Mouse (Mus musculus): ENCODE data around the gene Casc1. TPM values are rescaled to one million over a fixed set of nuclear protein-coding genes. Genes with fewer than 3 reads are reported as not detected.

Gene Casc1
- total RNA-seq, 2 experiments from 2014 or later: 1.1 to 1.4 TPM

DNA sequence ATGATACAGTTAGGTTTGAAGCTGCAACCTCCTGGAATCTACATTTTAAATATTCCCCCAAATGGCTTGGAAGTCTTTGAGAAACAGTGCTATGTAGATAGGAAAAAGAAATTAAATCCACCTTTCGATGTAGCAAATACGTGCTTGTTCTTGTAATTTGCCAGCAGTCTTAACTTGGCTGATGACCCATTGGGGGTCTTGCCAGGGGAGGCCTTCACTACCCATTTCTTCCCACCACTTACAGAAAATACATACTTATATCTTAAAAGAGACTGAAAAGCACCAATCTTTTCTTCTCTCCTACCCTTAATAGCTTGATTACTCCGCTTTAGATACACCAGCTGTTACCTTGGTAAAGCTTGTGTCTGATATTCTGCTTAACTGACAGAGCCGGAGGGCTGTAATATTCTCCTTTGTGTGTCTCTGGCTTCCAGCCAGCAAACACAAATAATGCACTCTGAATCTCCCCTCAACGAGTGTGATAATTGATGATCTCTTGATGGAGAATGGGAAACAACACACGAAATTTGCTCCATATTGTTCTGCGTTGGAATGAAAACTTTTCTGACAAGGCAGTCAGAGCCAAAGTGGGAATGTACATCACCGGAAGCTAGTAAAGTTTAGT is 637 bp downstream of the Casc1 start:
- intact Hi-C loops (cut with DNase I): no loop called here
- no peak for DNase-seq

DNA sequence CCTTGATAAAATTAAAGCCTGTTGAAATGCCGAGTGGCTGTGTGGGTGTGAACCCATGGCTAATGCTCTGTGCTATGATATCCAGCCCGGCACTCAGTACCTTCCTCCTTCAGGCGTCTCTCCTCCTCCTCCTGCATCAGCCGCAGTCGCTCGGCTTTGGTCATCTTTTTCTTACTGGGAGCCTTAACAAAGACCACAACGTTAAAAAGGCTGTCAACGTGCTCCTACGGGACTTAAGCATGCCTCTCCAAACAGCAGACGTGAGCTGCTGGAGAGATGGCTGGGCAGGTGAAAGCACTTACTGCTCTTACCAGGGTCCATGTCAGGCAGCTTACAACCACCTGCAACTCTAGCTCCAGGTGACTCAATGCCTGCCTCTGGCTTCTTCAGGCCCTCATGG is 5.7 kb downstream of the Casc1 start:
- no peak for DNase-seq
- intact Hi-C loops (cut with DNase I): no loop called here

DNA sequence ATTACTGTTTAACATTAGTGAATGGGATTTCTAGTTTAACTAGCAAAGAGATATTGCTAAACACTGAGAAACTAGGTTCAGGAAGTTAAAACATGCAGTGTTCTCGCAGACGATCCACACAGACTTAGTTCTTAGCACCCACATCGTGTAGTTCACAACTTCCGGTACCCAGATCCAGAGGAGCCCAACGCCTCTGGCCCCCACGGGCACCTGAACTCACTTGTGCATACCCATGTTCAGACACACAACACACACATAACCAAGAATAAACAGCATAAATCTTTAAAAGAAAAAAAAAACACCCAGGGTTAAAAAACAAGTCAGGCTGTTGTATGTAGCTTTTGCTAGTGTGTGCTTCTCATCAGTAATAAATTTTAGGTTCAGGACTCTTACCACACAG is 6.4 kb downstream of the Casc1 start:
- intact Hi-C loops (cut with DNase I): no loop called here
- DNase-seq: no peak

DNA sequence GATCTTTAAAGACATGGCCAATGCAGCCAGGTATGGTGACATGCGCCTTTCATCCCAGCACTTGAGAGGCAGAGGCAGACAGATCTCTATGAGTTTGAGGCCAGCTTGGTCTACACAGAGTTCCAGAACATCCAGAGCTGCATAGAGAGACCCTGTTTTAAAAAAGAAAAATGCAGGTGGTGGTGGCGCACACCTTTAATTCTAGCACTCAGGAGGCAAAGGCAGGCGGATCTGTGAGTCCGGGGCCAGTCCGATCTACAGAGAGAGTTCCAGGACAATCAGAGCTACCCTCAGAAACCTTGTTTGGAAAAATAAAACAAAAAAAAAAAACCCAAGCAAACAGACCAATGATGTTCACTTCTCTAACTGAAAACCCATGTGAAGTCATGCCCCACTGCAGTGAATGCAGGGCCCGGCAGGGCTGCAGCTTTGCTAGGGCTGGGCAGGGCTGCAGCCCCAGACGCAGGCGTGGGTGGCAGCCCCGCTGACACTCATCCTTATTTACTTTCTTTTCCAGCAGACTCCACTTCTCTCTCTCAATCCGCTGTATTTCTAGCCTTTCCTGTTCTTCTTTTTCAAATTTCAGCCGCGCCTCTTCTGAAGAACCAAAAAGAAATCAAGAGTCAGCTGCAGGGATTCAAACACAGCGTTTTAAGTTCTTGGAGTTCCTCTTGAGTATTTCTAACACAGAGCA is 8.2 kb downstream of the Casc1 start:
- DNase-seq: no peak
- intact Hi-C loops (cut with DNase I): no loop called here

DNA sequence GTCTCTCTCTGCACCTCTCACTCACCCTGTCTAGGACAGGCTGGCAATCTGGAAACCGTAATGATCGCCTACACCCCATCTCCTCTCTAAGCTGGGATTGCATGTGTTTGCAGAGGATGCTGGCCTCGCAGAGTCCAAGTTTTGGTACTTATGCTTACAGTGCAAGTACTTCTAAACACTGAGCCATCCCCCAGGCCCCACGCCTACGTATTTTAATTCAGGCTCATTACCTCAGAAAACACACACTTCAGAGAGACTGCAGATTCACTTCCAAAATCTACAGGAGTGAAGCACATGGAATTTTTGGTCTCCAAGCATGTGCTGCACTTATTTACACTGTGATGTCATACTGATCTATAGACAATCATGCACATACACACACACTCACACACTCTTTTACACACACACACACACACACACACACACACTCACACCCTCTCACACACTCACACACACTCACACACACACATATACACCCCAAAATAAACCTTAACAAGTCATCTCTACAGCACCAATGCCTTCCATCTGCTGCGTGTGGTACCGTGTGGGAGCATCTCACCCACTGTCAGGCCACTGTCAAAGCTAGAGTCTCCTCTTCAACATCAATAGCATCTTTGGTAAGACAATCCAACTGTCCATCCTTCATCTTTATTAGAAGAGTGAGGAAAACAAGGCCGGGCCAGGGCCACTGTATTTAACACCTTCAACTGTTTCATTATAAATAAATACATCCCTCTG is 12.7 kb downstream of the Casc1 start:
- intact Hi-C loops (cut with DNase I): no loop called here
- no peak for DNase-seq

DNA sequence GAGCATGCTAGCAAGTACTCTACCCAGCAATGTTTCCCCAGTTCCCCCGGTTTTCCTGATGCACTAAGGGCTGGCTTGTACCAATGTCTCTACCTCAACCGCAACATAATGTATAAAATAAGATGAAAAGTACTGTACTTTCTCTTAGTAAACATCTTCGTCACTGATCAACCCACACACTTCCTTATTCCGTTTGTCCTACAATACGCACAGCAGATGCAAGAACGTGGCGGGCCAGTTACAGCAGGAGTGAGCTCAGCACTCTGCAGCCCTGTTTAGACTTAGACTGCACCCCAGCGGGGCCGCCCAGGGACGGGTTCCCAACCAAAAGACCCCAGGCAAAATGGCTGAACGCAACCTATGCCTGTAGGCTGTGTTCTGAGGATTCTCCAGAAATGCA is 17.4 kb downstream of the Casc1 start:
- intact Hi-C loops (cut with DNase I): no loop called here
- DNase-seq: no peak

DNA sequence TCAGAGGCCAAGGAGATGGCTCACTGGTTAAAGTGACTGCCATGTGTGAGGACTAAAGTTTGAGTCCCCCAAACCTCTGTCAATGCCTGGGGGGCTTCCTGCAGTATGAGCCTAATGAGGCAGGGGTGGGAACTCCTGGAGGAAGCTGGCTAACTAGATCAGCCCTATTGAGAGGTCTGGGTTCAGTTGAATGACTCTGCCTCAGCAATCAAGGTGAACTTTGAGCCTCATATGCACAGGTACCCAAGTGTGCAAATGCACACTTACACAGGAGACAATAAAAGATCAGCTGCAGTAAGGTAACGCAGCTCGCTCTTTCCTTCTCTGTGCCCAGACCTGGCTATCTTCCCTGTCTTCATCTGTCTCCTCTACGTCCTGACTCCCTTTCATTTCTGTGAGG is 17.8 kb downstream of the Casc1 start:
- intact Hi-C loops (cut with DNase I): no loop called here
- DNase-seq: no peak

DNA sequence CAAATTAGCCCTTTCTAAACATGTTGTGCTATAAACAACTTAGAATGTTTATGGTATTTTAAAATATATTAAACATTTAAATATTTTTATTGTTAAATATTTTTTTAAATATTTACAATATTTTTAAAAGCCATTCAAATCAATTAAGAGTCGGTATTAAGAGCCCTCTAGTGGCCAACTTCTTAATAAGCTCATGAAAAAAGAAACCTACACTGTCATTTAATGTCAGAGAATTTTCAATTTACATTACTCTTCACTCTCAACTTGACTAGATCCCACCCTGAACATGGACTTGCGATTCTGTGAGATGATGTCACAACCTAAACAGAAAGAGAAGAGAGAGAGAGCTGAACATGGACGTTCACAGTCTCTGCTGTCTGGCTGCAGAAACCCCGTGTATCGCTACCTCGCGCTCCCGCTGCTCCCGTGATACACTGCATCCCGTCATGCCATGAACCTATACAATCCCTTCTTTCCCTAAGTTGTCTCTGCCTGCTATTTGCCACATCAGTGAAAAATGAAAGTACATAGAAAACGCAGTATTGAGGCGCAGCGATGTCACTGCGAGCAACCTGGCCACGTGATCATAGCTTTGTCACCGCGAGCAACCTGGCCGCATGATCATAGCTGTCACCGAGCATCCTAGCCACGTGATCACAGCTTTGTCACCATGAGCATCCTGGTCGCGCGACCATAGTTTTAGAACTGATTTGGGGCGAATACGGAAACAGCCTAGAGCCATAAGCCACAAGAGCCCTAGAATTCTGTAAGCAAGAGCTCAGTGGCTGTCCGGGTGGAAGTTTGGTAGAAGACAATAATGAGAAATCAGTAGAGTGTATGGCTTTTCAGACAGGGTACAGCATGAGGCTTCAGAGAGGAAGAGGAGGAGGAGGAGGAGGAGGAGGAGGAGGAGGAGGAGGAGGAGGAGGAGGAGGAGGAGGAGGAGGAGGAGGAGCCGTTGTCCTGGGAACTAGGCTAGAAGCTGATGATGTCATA is 23.4 kb downstream of the Casc1 start:
- intact Hi-C loops (cut with DNase I): loop anchor here (1.0 to 2.0 kb wide), 2 partner anchors 99 to 155 kb away; no protein-coding TSS in a partner anchor
- peak; percentile 18 to 24 for DNase-seq

DNA sequence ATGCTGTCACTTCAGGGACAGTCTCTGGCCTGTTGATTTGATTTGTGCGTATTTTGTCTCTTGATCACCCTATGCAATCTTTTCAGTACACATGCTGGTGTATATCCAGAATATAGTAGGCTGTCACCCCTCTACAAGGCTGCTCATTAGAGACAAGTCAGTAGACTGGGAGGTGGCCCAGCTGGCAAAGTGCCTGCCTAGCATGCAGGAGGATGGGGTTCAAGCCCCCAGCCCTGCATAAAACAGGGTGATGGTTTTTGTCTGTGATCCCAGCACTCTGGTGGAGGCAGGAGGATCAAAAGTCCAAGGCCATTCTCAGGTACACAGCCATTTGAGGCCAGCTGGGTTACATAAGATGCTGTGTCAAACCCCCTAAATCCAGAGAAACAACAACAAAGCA is 24.7 kb downstream of the Casc1 start:
- DNase-seq: no peak
- intact Hi-C loops (cut with DNase I): loop anchor here (2.0 kb wide), 1 partner anchor 157 kb away; no protein-coding TSS in a partner anchor

DNA sequence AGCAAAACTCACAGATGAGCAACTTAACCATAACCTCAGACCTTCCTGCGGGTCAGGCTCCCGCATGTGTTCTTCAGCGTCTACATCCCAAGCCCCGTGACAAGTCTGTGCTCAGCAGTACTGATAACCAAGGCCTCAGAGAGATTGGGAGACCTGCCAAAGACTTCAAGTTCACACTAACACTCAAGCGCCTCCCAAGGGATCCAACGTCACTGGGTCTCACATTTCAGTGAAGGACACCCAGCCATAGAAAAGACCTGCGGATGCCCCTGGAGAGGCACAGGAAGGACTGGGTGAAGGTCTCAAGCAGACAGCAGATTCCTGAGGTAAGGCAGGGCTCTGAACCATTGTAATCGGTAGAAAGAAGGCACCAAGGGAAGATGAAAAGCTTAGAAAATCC is 28.8 kb downstream of the Casc1 start:
- intact Hi-C loops (cut with DNase I): loop anchor here (5.0 kb wide), 1 partner anchor 60 kb away; no protein-coding TSS in a partner anchor
- peak; percentile 55 to 57 for DNase-seq

DNA sequence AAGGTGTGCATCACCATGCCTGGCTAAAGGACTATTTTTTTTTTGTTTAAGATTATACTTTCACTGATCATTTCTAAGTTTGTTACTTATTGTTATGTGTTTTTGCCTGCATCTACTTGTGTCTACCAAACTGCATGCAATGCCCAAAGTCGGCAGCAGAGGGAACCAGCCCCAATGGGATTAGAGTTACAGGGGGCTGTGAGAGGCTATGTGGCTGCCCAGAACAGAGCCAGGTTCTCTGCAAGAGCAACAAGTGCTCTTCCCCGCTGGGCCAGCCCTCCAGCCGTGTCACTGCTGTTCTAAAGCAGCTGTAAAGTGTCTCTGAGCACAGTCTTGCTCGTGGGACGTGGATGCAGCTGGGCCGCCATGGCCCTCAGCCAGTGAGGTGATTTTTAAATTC is 31.1 kb downstream of the Casc1 start:
- DNase-seq: peak; percentile 50 to 72
- intact Hi-C loops (cut with DNase I): loop anchor here (2.0 to 5.0 kb wide), 2 partner anchors 57 to 163 kb away; no protein-coding TSS in a partner anchor

DNA sequence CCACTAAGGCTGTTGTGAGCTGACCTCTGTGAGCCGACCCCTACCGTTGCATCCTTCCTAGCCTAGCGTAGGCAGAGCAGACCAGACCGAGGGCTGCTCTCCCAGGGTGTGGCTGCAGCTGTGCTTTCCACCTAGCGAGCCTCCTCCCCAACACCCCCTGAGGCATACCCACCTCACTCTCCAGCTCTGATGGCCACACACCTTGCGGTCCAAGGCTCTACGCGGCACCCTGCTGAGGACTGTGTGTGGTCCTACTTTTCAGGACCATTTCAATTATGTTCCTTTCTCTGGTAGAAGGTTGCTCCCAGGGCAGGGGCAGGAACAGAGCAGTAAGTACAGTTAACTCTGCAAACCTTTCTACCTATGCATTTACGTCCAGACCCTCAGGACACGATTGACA is 34.3 kb downstream of the Casc1 start:
- intact Hi-C loops (cut with DNase I): no loop called here
- no peak for DNase-seq

DNA sequence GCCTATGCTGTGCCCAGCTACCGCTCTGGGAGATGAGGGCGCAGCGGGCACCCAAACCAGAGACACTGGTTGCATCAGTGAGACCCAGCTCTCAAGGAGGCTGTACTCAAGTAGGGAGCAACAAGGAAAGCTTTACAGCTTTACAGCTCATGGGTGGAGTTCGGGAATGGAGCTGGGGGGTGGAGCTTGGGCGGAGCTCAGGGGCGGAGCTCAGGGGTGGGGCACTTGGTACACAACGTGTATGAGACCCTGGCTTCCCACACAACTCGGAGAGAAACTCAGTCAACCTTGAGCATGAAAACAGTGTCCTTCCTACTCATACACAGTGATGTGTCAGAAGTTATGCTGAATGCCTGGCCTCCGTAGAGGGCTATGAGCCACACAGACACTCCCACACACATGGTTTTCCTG is 35.2 kb downstream of the Casc1 start:
- DNase-seq: no peak
- intact Hi-C loops (cut with DNase I): no loop called here

DNA sequence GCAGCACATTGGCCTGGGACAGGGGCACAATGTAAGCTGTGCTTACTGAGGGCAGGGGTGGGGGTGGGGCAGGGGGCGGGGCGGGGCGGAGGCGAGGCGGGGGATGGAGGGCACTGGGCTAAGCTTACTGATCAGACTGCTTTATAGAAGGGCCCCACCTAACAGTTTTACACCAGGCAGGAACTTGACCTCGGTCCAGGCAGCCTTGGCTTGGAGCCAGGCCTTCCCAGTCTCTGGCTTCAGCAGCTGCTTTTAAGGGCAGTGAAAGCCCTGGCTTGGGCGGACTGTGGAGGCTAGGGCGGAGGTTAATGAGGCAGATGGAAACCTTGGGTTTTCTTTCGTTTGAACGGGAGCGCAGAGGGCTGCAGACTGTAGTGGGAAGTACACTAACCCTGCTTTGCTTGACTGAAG is 37.0 kb downstream of the Casc1 start:
- intact Hi-C loops (cut with DNase I): no loop called here
- DNase-seq: peak; percentile 86 to 91

DNA sequence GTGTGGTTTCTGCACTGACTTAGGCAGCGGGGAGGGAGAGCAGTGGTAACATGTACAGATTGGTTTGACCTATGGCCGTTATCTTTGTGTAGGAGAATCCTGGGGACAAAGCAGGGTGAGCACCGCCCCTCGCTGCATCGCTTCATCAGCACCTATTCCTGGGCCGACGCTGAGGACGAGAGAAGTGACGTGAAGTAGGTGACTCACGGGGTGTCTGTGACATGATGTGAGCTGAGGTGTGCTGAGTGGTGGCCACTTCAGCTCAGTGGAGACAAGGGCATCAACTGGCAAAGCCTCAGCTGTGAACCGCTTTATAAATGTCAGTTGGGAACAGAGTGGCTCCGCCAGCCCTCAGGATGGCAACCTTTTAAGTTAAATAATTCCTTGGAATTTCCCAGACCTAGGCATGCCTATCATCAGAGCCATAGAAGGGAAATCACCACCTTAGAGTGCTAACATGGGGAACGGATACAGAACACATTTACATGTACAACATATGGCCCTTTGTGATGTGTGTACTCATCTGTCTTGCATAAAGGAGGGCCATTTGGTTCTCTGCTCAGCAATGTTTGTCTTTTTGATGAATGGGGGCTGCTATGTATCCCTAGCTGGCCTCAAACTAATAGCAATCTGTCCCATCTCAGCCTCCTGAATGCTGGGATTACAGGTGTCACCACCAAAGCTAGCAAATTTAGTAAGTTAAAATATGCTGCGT is 38.8 kb downstream of the Casc1 start:
- DNase-seq: no peak
- intact Hi-C loops (cut with DNase I): no loop called here

DNA sequence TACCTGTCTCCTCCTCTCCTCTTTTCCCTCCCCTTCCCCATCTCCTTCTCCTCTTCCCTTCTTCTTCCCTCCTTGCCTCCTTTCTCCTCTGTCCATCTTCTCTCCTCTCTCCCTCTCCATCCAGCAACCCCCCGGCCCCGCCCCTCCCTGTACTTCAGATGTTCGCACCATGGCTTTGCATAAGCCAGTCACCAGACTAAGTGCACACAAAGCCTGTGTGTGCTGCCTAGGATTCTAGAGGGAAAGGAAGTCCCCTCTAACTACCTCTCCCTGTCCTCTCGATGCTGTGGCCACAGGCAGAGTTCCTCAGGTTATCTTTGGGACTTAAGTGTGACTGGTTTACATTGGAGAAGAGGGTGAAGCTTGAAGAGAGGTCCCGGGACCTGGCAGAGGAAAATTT is 50.2 kb downstream of the Casc1 start:
- DNase-seq: no peak
- intact Hi-C loops (cut with DNase I): no loop called here

DNA sequence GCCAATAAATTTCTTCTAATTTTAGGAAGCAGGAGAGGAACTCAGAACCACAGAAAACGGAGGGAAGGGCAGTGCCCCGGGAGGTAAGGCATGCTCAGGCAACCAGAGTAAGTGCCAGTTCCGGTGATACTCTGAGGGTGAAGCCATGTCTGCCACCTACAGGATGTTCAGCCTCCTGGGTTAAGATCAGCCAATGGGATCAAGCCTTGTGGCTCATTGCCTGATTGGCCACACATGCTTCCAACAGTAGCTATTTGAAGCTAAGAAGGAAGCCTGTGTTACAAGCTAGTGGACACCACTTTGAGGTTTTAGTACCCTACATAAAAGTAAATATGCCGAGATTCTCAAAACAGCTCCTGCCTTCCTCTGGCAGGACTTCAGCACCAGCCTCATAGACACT is 52.2 kb downstream of the Casc1 start:
- intact Hi-C loops (cut with DNase I): no loop called here
- no peak for DNase-seq

DNA sequence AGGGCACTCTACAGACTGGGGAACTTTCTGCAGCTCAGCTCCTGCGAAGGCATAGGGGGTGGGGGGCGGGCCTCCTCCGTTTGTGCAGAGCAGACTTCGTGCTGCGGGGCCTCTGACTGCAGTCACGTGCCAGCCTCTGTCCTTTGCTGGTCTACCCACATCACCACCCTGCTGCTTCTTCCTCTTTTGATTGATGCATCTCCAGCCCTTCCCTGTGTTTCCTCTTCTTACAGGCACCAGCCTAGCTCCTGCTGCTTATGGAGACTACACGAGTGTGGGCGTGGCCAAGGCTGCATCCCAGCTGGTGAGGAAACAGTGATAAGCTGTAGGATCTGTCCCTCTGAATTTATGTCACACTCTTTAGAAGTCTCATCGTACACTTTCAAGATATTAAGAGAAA is 61.8 kb downstream of the Casc1 start:
- DNase-seq: peak in 1 of 2 experiments; percentile 16
- intact Hi-C loops (cut with DNase I): no loop called here

DNA sequence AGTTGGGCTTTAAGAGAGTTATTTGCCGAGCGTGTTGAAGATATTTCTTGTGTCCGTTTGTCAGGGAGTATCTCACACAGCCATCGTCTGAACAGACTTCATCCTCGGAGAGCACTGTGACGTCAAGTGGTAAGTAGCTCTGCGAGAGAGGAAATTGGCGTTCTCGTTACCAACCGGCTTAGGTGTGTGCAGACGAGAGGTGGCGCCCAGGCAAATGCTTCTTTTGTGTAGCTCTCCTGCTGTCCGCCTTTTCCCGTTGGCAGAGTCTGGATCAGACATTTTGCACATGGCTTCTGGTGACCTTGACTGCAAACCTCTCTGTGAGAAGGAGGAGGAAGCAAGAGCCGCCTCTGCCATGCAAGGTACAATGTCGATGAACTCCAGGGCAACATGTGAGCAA is 63.1 kb downstream of the Casc1 start:
- DNase-seq: no peak
- intact Hi-C loops (cut with DNase I): no loop called here

DNA sequence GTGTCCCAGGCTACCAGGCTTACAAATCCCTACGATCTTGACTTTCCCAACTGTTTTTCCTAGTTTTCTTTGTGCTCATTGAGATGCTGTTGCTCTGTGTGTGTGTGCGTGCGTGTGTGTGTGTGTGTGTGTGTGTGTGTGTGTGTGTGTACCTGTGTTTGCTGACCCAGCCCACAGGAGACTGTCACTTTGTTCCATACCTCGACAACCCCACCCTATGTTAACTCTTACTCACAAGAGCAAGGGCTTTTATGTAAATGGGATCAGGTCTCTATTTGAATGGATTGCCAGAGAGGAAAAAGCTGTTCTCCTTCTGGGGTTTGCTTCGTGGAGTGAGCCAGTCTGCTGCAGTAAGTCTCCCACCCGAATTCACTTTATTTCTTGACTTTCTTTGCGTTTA is 65.6 kb downstream of the Casc1 start:
- DNase-seq: no peak
- intact Hi-C loops (cut with DNase I): no loop called here

All from heart, postnatal 36 days (tissue).